Mouse (Mus musculus) left cerebral cortex, postnatal 10 days (tissue): ENCODE results near the gene Csnk1g2. TPM values are rescaled to one million over a fixed set of nuclear protein-coding genes. Genes with fewer than 3 reads are reported as not detected.

ENCODE experiments used
- DNase-seq, 2 experiments: peaks; one replicate each; pipeline ENCODE4 v3.0.0; 2021 to 2022; ENCODE audit warnings: low spot score in 2 of 2, mixed read lengths in 1 of 2; ENCODE audit errors: extremely low spot score in 1 of 2
- intact Hi-C: fragments of 180-260 bp; cut with DNase I; formaldehyde crosslinking; loops from one replicate; pipeline ENCODE4 v1.15.1; 2025
- total RNA-seq, 2 experiments: library from RNA; stranded (reverse); gene quantifications; 2 replicates each; pipeline ENCODE4 v1.2.3; 2021

The Csnk1g2 gene
- total RNA-seq = 100 to 1,000 TPM; 156 to 167 TPM

DNA sequence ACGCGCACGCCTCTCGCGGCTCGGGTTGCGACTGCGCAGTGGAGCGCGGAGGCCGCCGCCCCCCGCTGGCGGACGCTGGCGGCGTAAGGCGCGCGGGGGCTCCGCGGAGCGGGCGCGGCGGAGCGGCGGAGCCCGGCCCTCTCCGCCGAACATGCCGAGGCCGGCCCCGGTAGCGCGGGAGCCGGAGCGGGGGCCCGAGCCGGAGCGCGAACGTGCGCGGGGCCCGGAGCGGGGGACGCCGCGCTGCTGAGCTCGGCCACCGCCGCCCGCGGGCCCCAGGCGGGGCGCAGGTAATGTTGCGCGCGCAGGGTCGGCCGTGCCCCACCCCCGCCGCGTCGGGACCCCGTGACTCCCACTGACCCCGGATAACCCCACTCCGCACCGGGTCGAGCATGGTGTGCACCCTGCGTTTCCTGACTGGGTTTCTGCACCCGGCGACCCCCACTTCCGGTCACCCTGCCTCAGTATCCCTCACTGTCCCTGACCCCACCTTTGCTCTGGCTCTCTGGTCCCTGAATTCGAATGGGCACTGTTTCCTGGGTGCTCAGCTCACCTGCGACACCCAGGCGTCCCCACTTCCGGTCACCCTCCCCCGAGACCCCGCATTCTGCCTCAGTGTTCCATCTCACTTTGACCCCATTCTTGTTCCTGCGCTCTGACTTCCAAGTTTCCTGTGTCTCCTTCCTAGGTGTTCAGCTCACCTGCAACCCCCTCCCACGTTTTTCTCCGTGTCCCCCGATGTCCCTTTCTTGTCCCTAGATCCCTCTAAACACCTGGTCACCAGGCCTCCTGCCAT is at the start of gene Csnk1g2:
Gene Csnk1g2, plus strand, starts transcription at position 178 of the 796 bp plus-strand sequence.
- DNase-seq = peak in 1 of 2 experiments; percentile 84
- intact Hi-C loops = no loop called here

DNA sequence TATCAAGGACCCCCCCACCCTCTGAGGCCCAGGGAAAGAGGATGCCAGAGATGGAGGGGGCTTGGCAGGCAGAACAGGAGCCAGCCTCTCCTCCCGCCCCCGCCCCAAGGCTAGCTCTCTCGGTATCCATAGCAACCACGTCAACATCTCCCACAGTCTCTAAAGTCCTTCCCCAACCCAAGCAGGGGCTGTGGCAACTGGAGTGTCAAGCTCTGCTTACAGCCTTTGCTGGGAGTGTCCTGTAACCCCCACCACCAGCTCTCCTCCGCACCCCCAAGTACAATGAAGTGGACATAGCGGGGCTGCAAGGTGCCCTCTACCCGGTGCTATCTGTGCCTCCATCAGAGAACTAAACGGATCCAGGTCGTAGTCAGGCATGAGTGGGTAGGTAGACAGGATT is 48.7 kb upstream of the Csnk1g2 start:
- intact Hi-C loops = no loop called here
- DNase-seq = peak; percentile 53 to 57

DNA sequence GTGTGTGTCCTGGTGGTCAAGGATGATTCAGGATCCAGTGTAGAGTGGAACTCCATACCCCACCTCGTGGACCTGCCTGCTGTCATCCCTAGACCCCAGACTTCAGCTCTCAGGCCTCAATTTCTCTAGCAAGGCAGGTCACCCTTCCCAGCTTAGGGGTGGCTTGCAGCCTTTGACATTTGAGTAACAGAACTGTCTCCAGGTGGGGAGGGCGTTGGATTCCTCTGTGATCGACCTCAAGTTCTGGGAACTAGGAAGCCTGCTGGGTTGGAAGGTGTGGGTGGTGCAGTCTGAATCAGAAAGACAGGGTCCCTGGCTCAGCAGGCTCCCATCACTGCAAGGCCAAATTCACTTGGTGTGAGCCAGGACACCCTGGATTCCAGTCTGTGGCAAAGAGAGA is 47.7 kb upstream of the Csnk1g2 start:
- intact Hi-C loops = loop anchor here (5.0 kb wide), 1 partner anchor 102 kb away; the partner anchor contains the start of gene Mknk2
- DNase-seq = peak in 1 of 2 experiments; percentile 26

GRCm38 (mm10) chr10:80575925-80576324 is 46.7 kb upstream of the Csnk1g2 start:
- intact Hi-C loops = loop anchor here (5.0 kb wide), 1 partner anchor 101 kb away; the partner anchor contains the start of gene Mknk2

DNA sequence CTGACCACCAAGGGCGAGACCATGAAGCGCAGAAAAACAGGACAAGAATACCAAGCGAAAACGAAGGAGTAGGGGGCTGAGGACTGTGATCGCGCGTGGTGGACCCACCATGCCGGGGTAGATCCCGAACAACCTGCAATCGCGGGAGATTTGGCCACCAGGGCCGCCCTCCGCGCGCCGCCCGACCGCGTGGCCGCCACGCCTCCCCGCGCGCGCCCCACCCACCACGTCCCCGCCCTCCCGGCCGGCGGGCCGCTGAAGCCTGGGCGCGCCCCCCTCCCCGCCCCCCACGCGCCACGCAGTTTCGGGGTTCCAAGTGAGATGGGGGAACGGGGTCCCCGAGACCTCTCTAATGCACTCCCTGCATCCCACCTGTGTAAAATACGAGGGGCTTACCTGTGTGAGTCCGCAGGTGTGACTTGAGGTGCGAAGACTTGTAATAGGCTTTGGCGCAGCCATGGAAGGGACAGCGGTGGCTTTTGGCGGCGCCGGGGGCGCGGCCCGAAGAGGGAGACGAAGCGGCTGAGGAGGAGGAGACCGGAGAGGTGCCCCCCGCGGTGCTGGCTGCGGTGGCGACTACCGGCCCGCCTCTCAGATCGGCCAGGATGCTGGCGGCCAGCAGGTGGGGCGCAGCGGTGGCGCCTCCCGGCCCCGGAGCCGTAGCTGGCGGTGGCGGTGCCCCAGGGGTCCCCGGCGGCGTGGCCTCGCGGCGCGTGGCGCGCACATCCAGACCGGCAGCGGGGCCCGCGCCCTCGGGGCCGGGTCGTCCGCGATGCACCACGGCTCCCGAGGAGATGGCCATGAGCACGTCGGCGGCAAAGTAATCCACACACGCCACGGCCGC is 46.1 kb upstream of the Csnk1g2 start:
- peak in 1 of 2 experiments; percentile 84 for DNase-seq
- intact Hi-C loops = loop anchor here (5.0 kb wide), 1 partner anchor 101 kb away; the partner anchor contains the start of gene Mknk2

More at GRCm38 (mm10) chr10:80575925-80576324, 46.7 kb upstream of the Csnk1g2 start:
- DNase-seq = no peak

DNA sequence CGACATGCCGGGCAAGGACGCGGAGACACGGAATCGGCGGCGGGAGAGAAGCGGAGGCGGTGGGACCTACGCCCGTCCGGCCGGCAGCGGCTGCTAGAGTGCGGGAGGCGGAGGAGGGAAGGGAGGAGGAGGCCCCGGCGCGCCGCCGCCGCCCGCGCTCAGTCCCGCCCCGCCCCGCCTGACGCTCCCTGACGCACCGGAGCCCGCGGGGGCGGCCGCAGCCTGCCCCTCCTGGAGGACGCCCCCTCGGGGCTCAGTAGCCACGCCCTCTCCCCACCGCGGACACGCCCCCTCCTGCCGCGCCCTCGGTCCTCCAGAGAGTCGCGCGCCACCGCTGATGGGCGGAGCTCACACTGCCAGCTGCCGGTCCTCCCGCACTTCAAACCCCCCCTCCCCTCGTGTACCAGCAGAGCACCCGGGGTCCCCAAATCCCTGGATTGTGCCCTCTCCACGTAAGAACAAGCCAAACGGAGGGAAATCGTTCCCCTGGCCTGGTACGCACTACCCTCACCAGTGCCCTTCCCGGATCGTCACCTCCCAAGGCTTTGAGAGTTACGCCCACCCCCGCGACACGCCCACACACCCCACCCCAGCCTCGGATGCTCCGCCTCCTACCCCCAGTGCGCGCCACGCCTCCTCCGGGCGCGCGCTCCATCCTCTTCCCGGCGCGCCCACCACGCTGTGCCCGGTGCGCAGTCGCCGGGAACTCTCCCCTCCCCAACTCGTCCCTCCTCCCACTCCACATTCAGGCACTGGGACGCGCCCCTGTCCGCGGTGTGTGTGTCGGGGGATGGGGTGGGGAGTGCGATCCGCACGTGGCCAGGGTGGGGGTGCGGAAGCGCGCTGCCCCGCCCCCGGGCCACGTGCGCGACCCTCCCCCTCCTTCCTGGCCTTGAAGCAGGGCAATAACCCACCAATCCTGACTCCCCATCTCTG is 45.2 kb upstream of the Csnk1g2 start, which contains the start of gene Klf16:
Gene Klf16, minus strand, starts transcription at position 127 of the 936 bp plus-strand sequence.
- intact Hi-C loops = loop anchor here (5.0 kb wide), 1 partner anchor 100 kb away; the partner anchor contains the start of gene Mknk2
- peak; percentile 94 to 99 for DNase-seq

DNA sequence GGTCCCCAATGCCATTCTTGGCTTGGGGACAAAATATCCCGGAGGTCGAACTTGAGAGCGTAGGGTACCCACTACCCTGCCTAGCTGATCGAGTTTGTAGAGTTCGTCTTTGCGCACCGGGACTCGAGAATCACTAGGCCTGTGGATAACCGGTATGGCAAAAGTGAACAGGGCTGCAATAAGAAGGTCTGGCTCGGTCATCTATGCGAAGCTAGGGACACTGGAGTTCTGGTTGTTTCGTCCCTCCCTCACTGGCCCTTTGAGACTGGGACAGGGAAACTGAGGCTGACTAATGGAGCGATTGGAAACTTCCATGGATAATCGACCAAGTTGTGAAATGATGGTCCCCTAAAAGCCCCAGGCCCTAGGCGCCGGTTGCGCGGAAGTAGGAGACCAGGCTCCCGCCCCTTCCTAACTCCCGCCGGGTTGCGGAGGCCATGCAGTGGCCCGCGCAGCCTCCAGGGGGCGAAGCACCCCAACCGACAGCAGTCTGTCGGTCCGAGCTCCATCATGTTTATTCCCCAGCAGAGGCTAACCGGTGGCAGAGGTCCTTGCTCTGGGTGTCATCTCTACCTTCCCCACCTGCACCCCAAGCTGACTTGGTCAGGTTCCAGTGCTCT is 44.4 kb upstream of the Csnk1g2 start:
- intact Hi-C loops = loop anchor here (5.0 kb wide), 1 partner anchor 99 kb away; the partner anchor contains the start of gene Mknk2
- DNase-seq = peak in 1 of 2 experiments; percentile 88

GRCm38 (mm10) chr10:80578911-80579310 is 43.7 kb upstream of the Csnk1g2 start:
- DNase-seq = peak in 1 of 2 experiments; percentile 76
- intact Hi-C loops = loop anchor here (5.0 kb wide), 1 partner anchor 98 kb away; the partner anchor contains the start of gene Mknk2

- no peak for DNase-seq
- intact Hi-C loops = loop anchor here (5.0 kb wide), 1 partner anchor 104 kb away; no protein-coding TSS in a partner anchor
Observed at GRCm38 (mm10) chr10:80583047-80583446, 39.6 kb upstream of the Csnk1g2 start.

- peak in 1 of 2 experiments; percentile 68 for DNase-seq
- intact Hi-C loops = loop anchor here (5.0 kb wide), 1 partner anchor 103 kb away; no protein-coding TSS in a partner anchor
Observed at GRCm38 (mm10) chr10:80584045-80584488, 38.6 kb upstream of the Csnk1g2 start.

- intact Hi-C loops = loop anchor here (5.0 kb wide), 1 partner anchor 102 kb away; no protein-coding TSS in a partner anchor
Observed at GRCm38 (mm10) chr10:80584642-80585552, 37.7 kb upstream of the Csnk1g2 start.

DNA sequence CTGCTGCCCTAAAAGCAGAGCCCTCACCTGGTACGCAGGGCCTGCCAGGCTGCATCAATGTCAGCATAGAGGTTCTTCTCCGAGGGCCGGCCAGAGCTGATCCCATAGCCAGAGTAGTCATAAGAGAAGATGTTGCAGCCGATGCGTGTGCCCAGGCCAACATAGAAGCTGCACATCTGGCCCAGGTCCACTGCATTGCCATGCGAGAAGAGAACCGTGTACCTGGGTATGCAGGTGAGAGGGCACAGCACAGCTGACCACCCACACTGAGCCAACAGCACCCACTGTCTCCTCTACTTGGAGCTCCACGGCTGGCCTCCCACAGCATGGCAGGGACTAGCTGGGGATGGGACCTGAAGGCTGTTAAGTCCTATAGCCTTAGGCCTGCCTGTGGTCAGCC is 37.1 kb upstream of the Csnk1g2 start:
- intact Hi-C loops = no loop called here
- peak in 1 of 2 experiments; percentile 20 for DNase-seq

More at GRCm38 (mm10) chr10:80584642-80585552, 37.7 kb upstream of the Csnk1g2 start:
- DNase-seq = peak in 1 of 2 experiments; percentile 56

- intact Hi-C loops = no loop called here
- peak in 1 of 2 experiments; percentile 56 for DNase-seq
Observed at GRCm38 (mm10) chr10:80586407-80587304, 36.0 kb upstream of the Csnk1g2 start.

DNA sequence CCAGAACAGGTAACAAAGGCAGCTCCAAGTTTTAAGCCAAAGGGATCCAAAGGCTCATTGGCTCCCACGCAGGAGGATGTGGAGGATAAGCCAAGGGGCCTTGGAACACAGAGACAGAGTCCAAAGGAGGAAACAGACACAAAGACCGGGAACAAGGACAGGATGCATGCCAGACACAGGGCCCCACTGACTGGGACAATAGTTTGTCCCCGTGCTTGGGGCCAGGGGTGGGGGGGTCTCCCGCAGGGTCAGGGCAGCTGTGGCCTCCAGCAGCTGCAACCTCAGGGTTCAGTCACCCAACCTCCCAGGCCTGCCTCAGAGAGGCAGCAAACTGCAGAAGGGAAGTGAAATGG is 35.4 kb upstream of the Csnk1g2 start:
- intact Hi-C loops = no loop called here
- peak in 1 of 2 experiments; percentile 82 for DNase-seq

DNA sequence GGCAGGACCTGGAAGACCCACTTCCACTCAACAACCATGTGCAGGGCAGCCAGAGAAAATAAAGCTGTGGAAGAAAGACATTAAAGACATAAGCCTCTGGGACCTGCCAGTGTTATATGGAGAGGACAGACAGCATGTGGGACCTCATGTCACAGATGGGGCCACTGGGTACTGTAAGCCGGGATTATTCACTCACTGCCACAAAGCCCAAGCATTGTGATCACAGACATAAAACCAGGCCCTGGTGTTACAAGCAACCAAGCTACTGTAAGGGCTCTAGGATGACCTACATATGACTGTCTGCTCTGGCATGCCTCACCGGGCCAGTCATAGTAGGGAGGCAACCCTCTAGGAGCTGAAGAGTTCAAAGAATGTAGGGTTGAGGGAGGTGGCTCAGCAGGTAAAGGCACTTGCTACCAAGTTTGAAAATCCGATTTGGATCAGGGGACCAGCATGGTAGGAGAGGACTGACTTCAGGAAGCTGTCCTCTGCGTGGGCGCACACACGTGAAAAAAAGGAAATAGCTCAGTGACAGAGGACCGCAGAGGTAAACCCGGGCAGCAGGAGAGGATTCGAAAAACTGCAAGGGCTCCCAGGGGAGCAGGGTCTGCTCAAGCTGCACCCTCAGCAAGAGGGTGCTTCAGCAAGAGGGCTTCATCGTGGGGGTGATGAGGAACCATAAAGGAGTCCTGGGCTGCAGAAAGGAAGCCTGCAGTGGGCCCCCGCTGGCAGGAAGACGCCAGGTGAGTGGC is 33.3 kb upstream of the Csnk1g2 start:
- peak in 1 of 2 experiments; percentile 50 for DNase-seq
- intact Hi-C loops = no loop called here
